ENCODE assay signal across 9 mouse cellular contexts in the genomic region with DNA sequence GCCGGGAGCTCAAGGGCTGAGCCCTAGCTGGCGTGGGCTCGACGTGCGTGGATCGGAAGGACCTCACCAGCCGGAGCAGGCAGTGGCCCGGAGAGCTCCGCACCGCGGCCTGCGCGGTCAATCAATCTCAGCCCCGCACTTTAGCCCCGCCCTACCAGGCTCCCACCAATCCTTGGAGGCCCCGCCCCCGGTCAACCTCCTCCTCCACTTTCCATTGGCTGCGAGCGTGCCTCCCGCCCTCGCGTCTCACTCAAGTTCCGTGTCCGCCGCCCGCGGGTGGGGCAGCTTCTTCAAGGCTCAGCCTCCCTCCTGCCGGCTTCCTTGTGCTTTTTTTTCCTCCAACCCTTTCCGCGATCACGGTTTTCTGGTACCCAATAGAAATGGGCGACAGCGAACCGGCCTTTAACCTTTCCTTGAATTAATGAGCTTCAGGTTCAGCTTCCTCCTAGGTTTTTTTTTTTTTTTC. TPM values are rescaled to one million over a fixed set of nuclear protein-coding genes. Genes with fewer than 3 reads are reported as not detected.
A peak's percentile ranks its signal among the peaks of the same experiment; 100 is the strongest.
DNase-seq lines count a peak whose midpoint lies in the region; ATAC-seq and TF ChIP-seq lines count a peak whose summit lies in the region.
"Had no signal": no experiment of that assay in that cellular context is flagged by ENCODE, and none has a peak within 500 bp of the region (broad histone marks: within the 10 kb centered on the region; RNA-seq: fewer than 3 reads in every experiment).

No protein-coding gene starts in this region.

- peak overlapping the region; percentile 77 for H3K4me3 ChIP-seq in bone marrow macrophage, adult 2 months (ENCODE audit: insufficient read depth, low read length)
- peak overlapping the region; percentile 94 for H3K4me3 ChIP-seq in embryonic fibroblast, embryonic 13.5 days (ENCODE audit: insufficient read depth, low read length)
- H3K4me3 ChIP-seq in heart, embryonic 12.5 days: peak overlapping the region; percentile 82
- peak overlapping the region; percentile 90 for H3K4me3 ChIP-seq in kidney, postnatal 0 days (replicated peaks; ENCODE audit: low read depth, low read length)
- H3K4me3 ChIP-seq in liver, adult 2 months (ENCODE audit: insufficient read depth, low read depth, low read length): peak overlapping the region; percentile 86

- peak; percentile 78; the same call in 1 of the 2 replicates for TF ChIP-seq POLR2A in bone marrow macrophage, adult 2 months (IDR thresholded peaks at IDR 0.05; ENCODE audit: borderline replicate concordance, low read depth, low read length)
- TF ChIP-seq POLR2A in embryonic fibroblast, embryonic 13.5 days (IDR thresholded peaks at IDR 0.05; ENCODE audit: low read depth, low read length): peak; percentile 97
- TF ChIP-seq POLR2A in liver, adult 2 months (IDR thresholded peaks at IDR 0.05; ENCODE audit: extremely low read depth, insufficient read depth, low read length): peak; percentile 82

- peak overlapping the region; percentile 80 for H3K4me2 ChIP-seq in heart, embryonic 12.5 days
- H3K4me2 ChIP-seq in kidney, postnatal 0 days (ENCODE audit: low read length): peak overlapping the region; percentile 93

- under 1% methylated on average over 30 of the region's 34 CpGs for WGBS in heart, embryonic 12.5 days
- WGBS in kidney, postnatal 0 days: 1% methylated on average over 32 of the region's 34 CpGs
- WGBS in liver, adult 2 months: 1% methylated on average over 34 of the region's 34 CpGs

- H3K27ac ChIP-seq in bone marrow macrophage, adult 2 months (ENCODE audit: insufficient read depth, low read depth, low read length): peak overlapping the region; percentile 73
- H3K27ac ChIP-seq in embryonic fibroblast, embryonic 13.5 days (ENCODE audit: insufficient read depth, low read length): peak overlapping the region; percentile 79
- H3K27ac ChIP-seq in heart, embryonic 12.5 days (ENCODE audit: poor library complexity, severe bottlenecking): peak overlapping the region; percentile 76
- H3K27ac ChIP-seq in kidney, postnatal 0 days: peak overlapping the region; percentile 91
- peak overlapping the region; percentile 41; the same call in 1 of the 2 replicates for H3K27ac ChIP-seq in liver, adult 2 months (replicated peaks; ENCODE audit: insufficient read depth, low read depth, low read length)

- DNase-seq in 3T3-L1 (ENCODE audit: low read depth, low spot score): peak; percentile 99
- peak; percentile 99 for DNase-seq in kidney, postnatal 0 days (ENCODE audit: low spot score)
- DNase-seq in liver, adult 2 months (ENCODE audit: extremely low read depth, low read depth, low spot score): peak; percentile 83
- DNase-seq in spleen, postnatal 36 days (ENCODE audit: low spot score in 2 of 2): peak; percentile 86 to 91

- peaks cover 22% of the 10 kb centered on the region for H3K4me1 ChIP-seq in bone marrow macrophage, adult 2 months (ENCODE audit: control insufficient read depth, insufficient read depth, low read length)
- peaks cover 4% of the 10 kb centered on the region for H3K4me1 ChIP-seq in embryonic fibroblast, embryonic 13.5 days (ENCODE audit: control insufficient read depth, insufficient read depth, low read length)
- peaks cover 34% of the 10 kb centered on the region for H3K4me1 ChIP-seq in heart, embryonic 12.5 days (replicated peaks)
- peaks cover 20% of the 10 kb centered on the region for H3K4me1 ChIP-seq in kidney, postnatal 0 days (replicated peaks; ENCODE audit: insufficient read depth, low read length)
- H3K4me1 ChIP-seq in liver, adult 2 months (ENCODE audit: control insufficient read depth, insufficient read depth, low read length): peaks cover 5% of the 10 kb centered on the region; the same call in 1 of the 2 replicates

- H3K9me3 ChIP-seq in heart, embryonic 12.5 days (replicated peaks): no peaks in the 10 kb centered on the region
- no peaks in the 10 kb centered on the region for H3K9me3 ChIP-seq in kidney, postnatal 0 days (replicated peaks; ENCODE audit: low read length)

- peaks cover 13% of the 10 kb centered on the region; the same call in 1 of the 2 replicates for H3K79me2 ChIP-seq in liver, adult 2 months (ENCODE audit: control insufficient read depth, insufficient read depth, low read length)

- no peaks in the 10 kb centered on the region for H3K36me3 ChIP-seq in heart, embryonic 12.5 days
- H3K36me3 ChIP-seq in kidney, postnatal 0 days (ENCODE audit: insufficient read depth, low read length): no peaks in the 10 kb centered on the region
- H3K36me3 ChIP-seq in liver, adult 2 months (ENCODE audit: control insufficient read depth, insufficient read depth, low read length): no peaks in the 10 kb centered on the region
- H3K36me3 ChIP-seq: G1E had no signal

- ATAC-seq in heart, embryonic 12.5 days (ENCODE audit: insufficient number of reproducible peaks, low FRiP score): peak; percentile 90
- peak; percentile 95 for ATAC-seq in kidney, postnatal 0 days (replicated peaks; ENCODE audit: low FRiP score, low read depth)
- peak; percentile 95 for ATAC-seq in monocyte, adult 5-6 weeks (replicated peaks; ENCODE audit: insufficient number of reproducible peaks, low FRiP score, low TSS enrichment, poor library complexity, severe bottlenecking)

- TF ChIP-seq CTCF in bone marrow macrophage, adult 2 months (IDR thresholded peaks at IDR 0.05; ENCODE audit: low read depth, low read length): no peak
- TF ChIP-seq CTCF in embryonic fibroblast, embryonic 13.5 days (IDR thresholded peaks at IDR 0.05; ENCODE audit: borderline replicate concordance, insufficient read depth, low read length): no peak
- no peak; the same call in 1 of the 2 replicates for TF ChIP-seq CTCF in kidney, postnatal 0 days (IDR thresholded peaks at IDR 0.05; ENCODE audit: low read depth)
- TF ChIP-seq CTCF in liver, adult 2 months (IDR thresholded peaks at IDR 0.05; ENCODE audit: low read depth, low read length): no peak

- H3K9ac ChIP-seq in heart, embryonic 12.5 days: peak overlapping the region; percentile 92
- H3K9ac ChIP-seq in kidney, postnatal 0 days (ENCODE audit: low read depth, low read length): peak overlapping the region; percentile 93
- peak overlapping the region; percentile 83 for H3K9ac ChIP-seq in liver, adult 2 months (ENCODE audit: low read depth, low read length)

- 0 out of 2 replicates have a peak, but pooled peaks cover 3% of the 10 kb centered on the region for H3K27me3 ChIP-seq in heart, embryonic 12.5 days (replicated peaks)
- H3K27me3 ChIP-seq in kidney, postnatal 0 days (ENCODE audit: insufficient read depth, low read length): no peaks in the 10 kb centered on the region
- peaks cover 16% of the 10 kb centered on the region for H3K27me3 ChIP-seq in liver, adult 2 months (ENCODE audit: control insufficient read depth, insufficient read depth, low read length)

RNA-seq across cellular contexts. Expression of gene Rgmb, which starts 4.4 kb away (rescaled TPM):
- 12.6 and 14.5 TPM in 2 replicates for polyA plus RNA-seq in bone marrow macrophage, adult 2 months (2012; ENCODE audit: insufficient read depth, insufficient read length, missing spikeins)
- 17.4 and 19.5 TPM in 2 replicates for polyA plus RNA-seq in embryonic fibroblast, embryonic 13.5 days (2011; ENCODE audit: insufficient read length, low read depth, missing spikeins)
- 13.8 and 15.6 TPM in 2 replicates for polyA plus RNA-seq in heart, embryonic 12.5 days (2016; fragmentation: Nextera tagmentation; extraction: Ambion mirVana)
- polyA plus RNA-seq in kidney, postnatal 0 days (2015; fragmentation: Nextera tagmentation; extraction: Ambion mirVana): 12.5 and 15.0 TPM in 2 replicates
- 1.6 and 1.7 TPM in 2 replicates for total RNA-seq in liver, adult 2 months (2014; rRNA removed)
- 1.7 and 2.6 TPM in 2 replicates for polyA plus RNA-seq in liver, adult 2 months (2012; rRNA removed)
- total RNA-seq in monocyte, adult 5-6 weeks (2017): 2.4 to 4.4 TPM (median 3.0 TPM) in 3 replicates
- polyA plus RNA-seq: G1E had no signal

Comparison
In these comparisons a context has a peak if more than half of its experiments do, and no peak if none do; other contexts are left out.
1. Peak in every context shown above with its lines: DNase-seq, ATAC-seq, H3K4me3 ChIP-seq and H3K27ac ChIP-seq.
2. H3K27ac ChIP-seq: peak in every context shown above with its lines; median percentile 91 in kidney, postnatal 0 days; 79 in embryonic fibroblast, embryonic 13.5 days; 76 in heart, embryonic 12.5 days; 73 in bone marrow macrophage, adult 2 months; 41 in liver, adult 2 months.